Mouse (Mus musculus): Measurements from ENCODE around the gene Ascc1. TPM values are rescaled to one million over a fixed set of nuclear protein-coding genes. Genes with fewer than 3 reads are reported as not detected.
A peak's percentile ranks its signal among the peaks of the same experiment; 100 is the strongest.

Ascc1 gene
- polyA plus RNA-seq, 1 experiment: 26.2 TPM

- Histone ChIP-seq H3K4me3 (ENCODE audit: control insufficient read depth, insufficient read depth, low read length) (no peak overlapping the region), H3K27me3 (ENCODE audit: control insufficient read depth, insufficient read depth, low read length) (peaks cover 11% of the 10 kb centered on the region), H3K4me1 (replicated peaks; ENCODE audit: control insufficient read depth, insufficient read depth, low read length) (peaks cover 16% of the 10 kb centered on the region), H3K27ac (ENCODE audit: control insufficient read depth, insufficient read depth, low read length) (no peak overlapping the region), H3K36me3 (ENCODE audit: control insufficient read depth, insufficient read depth, low read length) (no peaks in the 10 kb centered on the region)
- TF ChIP-seq CTCF (IDR thresholded peaks at IDR 0.05; ENCODE audit: borderline replicate concordance, control insufficient read depth, extremely low read depth, insufficient read depth, low read length, poor library complexity) (no peak), POLR2A (IDR thresholded peaks at IDR 0.05; ENCODE audit: control insufficient read depth, extremely low read depth, insufficient read depth, low read length, poor library complexity) (no peak)
- 92% methylated on average over 8 of the region's 8 CpGs for WGBS
- DNase-seq: no peak
Observed at GRCm38 (mm10) chr10:60109989-60110388, 107.4 kb downstream of the Ascc1 start.

GRCm38 (mm10) chr10:60110908-60111475 is 108.4 kb downstream of the Ascc1 start:
- no peaks in the 10 kb centered on the region for H3K36me3 ChIP-seq (ENCODE audit: control insufficient read depth, insufficient read depth, low read length)
- H3K4me3 ChIP-seq (ENCODE audit: control insufficient read depth, insufficient read depth, low read length): no peak overlapping the region
- no peak for DNase-seq
- H3K4me1 ChIP-seq (replicated peaks; ENCODE audit: control insufficient read depth, insufficient read depth, low read length): peaks cover 25% of the 10 kb centered on the region
- WGBS: 93% methylated on average over 10 of the region's 10 CpGs
- H3K27me3 ChIP-seq (ENCODE audit: control insufficient read depth, insufficient read depth, low read length): peaks cover 11% of the 10 kb centered on the region
- H3K27ac ChIP-seq (ENCODE audit: control insufficient read depth, insufficient read depth, low read length): no peak overlapping the region
- no peak for TF ChIP-seq CTCF (IDR thresholded peaks at IDR 0.05; ENCODE audit: borderline replicate concordance, control insufficient read depth, extremely low read depth, insufficient read depth, low read length, poor library complexity)
- no peak for TF ChIP-seq POLR2A (IDR thresholded peaks at IDR 0.05; ENCODE audit: control insufficient read depth, extremely low read depth, insufficient read depth, low read length, poor library complexity)

- Histone ChIP-seq H3K27ac (ENCODE audit: control insufficient read depth, insufficient read depth, low read length) (no peak overlapping the region), H3K36me3 (ENCODE audit: control insufficient read depth, insufficient read depth, low read length) (no peaks in the 10 kb centered on the region), H3K4me1 (replicated peaks; ENCODE audit: control insufficient read depth, insufficient read depth, low read length) (peaks cover 9% of the 10 kb centered on the region), H3K4me3 (ENCODE audit: control insufficient read depth, insufficient read depth, low read length) (no peak overlapping the region), H3K27me3 (ENCODE audit: control insufficient read depth, insufficient read depth, low read length) (no peaks in the 10 kb centered on the region)
- WGBS: 97% methylated on average over 9 of the region's 9 CpGs
- TF ChIP-seq CTCF (IDR thresholded peaks at IDR 0.05; ENCODE audit: borderline replicate concordance, control insufficient read depth, extremely low read depth, insufficient read depth, low read length, poor library complexity) (no peak), POLR2A (IDR thresholded peaks at IDR 0.05; ENCODE audit: control insufficient read depth, extremely low read depth, insufficient read depth, low read length, poor library complexity) (no peak)
- DNase-seq: no peak
Observed at GRCm38 (mm10) chr10:60113965-60114690, 111.5 kb downstream of the Ascc1 start.

- WGBS: 9% methylated on average over 14 of the region's 14 CpGs
- Histone ChIP-seq H3K36me3 (ENCODE audit: control insufficient read depth, insufficient read depth, low read length) (no peaks in the 10 kb centered on the region), H3K27me3 (ENCODE audit: control insufficient read depth, insufficient read depth, low read length) (no peaks in the 10 kb centered on the region)
Observed at GRCm38 (mm10) chr10:60115345-60116185, 113.0 kb downstream of the Ascc1 start.

GRCm38 (mm10) chr10:60116997-60117396 is 114.4 kb downstream of the Ascc1 start:
- WGBS: 78% methylated on average over 4 of the region's 4 CpGs
- TF ChIP-seq CTCF (IDR thresholded peaks at IDR 0.05; ENCODE audit: borderline replicate concordance, control insufficient read depth, extremely low read depth, insufficient read depth, low read length, poor library complexity) (no peak), POLR2A (IDR thresholded peaks at IDR 0.05; ENCODE audit: control insufficient read depth, extremely low read depth, insufficient read depth, low read length, poor library complexity) (no peak)
- Histone ChIP-seq H3K27ac (ENCODE audit: control insufficient read depth, insufficient read depth, low read length) (no peak overlapping the region), H3K4me1 (replicated peaks; ENCODE audit: control insufficient read depth, insufficient read depth, low read length) (peaks cover 9% of the 10 kb centered on the region), H3K4me3 (ENCODE audit: control insufficient read depth, insufficient read depth, low read length) (no peak overlapping the region), H3K27me3 (ENCODE audit: control insufficient read depth, insufficient read depth, low read length) (no peaks in the 10 kb centered on the region), H3K36me3 (ENCODE audit: control insufficient read depth, insufficient read depth, low read length) (no peaks in the 10 kb centered on the region)
- no peak for DNase-seq

More at GRCm38 (mm10) chr10:60115345-60116185, 113.0 kb downstream of the Ascc1 start:
- peak; percentile 53 for DNase-seq
- no peak for TF ChIP-seq POLR2A (IDR thresholded peaks at IDR 0.05; ENCODE audit: control insufficient read depth, extremely low read depth, insufficient read depth, low read length, poor library complexity)
- no peak for TF ChIP-seq CTCF (IDR thresholded peaks at IDR 0.05; ENCODE audit: borderline replicate concordance, control insufficient read depth, extremely low read depth, insufficient read depth, low read length, poor library complexity)
- Histone ChIP-seq H3K27ac (ENCODE audit: control insufficient read depth, insufficient read depth, low read length) (no peak overlapping the region), H3K4me3 (ENCODE audit: control insufficient read depth, insufficient read depth, low read length) (no peak overlapping the region), H3K4me1 (replicated peaks; ENCODE audit: control insufficient read depth, insufficient read depth, low read length) (peaks cover 9% of the 10 kb centered on the region)

- 94% methylated on average over 7 of the region's 7 CpGs for WGBS
- Histone ChIP-seq H3K27ac (ENCODE audit: control insufficient read depth, insufficient read depth, low read length) (no peak overlapping the region), H3K36me3 (ENCODE audit: control insufficient read depth, insufficient read depth, low read length) (no peaks in the 10 kb centered on the region), H3K4me3 (ENCODE audit: control insufficient read depth, insufficient read depth, low read length) (no peak overlapping the region), H3K27me3 (ENCODE audit: control insufficient read depth, insufficient read depth, low read length) (no peaks in the 10 kb centered on the region), H3K4me1 (replicated peaks; ENCODE audit: control insufficient read depth, insufficient read depth, low read length) (peaks cover 9% of the 10 kb centered on the region)
- TF ChIP-seq POLR2A (IDR thresholded peaks at IDR 0.05; ENCODE audit: control insufficient read depth, extremely low read depth, insufficient read depth, low read length, poor library complexity) (no peak), CTCF (IDR thresholded peaks at IDR 0.05; ENCODE audit: borderline replicate concordance, control insufficient read depth, extremely low read depth, insufficient read depth, low read length, poor library complexity) (no peak)
- DNase-seq: no peak
Observed at GRCm38 (mm10) chr10:60118464-60118863, 115.9 kb downstream of the Ascc1 start.

Measured in thymus, adult 2 months (tissue).